Mouse (Mus musculus): Measurements from ENCODE around the gene Spink4. TPM values are rescaled to one million over a fixed set of nuclear protein-coding genes. Genes with fewer than 3 reads are reported as not detected.

The Spink4 gene
- polyA plus RNA-seq, 1 experiment from 2014 or later, result not detected

- H3K27me3 ChIP-seq (ENCODE audit: control insufficient read depth, insufficient read depth, low read length), result no peaks in the 10 kb centered on the region
- no peak overlapping the region for H3K27ac ChIP-seq (ENCODE audit: low read depth, low read length)
- no peak overlapping the region for H3K4me2 ChIP-seq (replicated peaks; ENCODE audit: low read depth, low read length)
- H3K36me3 ChIP-seq (ENCODE audit: control insufficient read depth, insufficient read depth, low read length), result no peaks in the 10 kb centered on the region
- no peak overlapping the region for H3K9ac ChIP-seq (ENCODE audit: low read depth, low read length)
- no peaks in the 10 kb centered on the region for H3K4me1 ChIP-seq (ENCODE audit: control insufficient read depth, insufficient read depth, low read length)
- H3K9me3 ChIP-seq (ENCODE audit: control insufficient read depth, low read length), result no peaks in the 10 kb centered on the region
- WGBS, result 96% methylated on average over 2 of the region's 2 CpGs
- ATAC-seq (ENCODE audit: low FRiP score, low TSS enrichment), result no peak
- H3K4me3 ChIP-seq (ENCODE audit: low read length), result no peak overlapping the region
Measured at GRCm38 (mm10) chr4:40895646-40896045, 24.2 kb upstream of the Spink4 start.

GRCm38 (mm10) chr4:40898476-40899044 is 21.3 kb upstream of the Spink4 start:
- Histone ChIP-seq H3K4me1 (ENCODE audit: control insufficient read depth, insufficient read depth, low read length) (no peaks in the 10 kb centered on the region), H3K4me3 (ENCODE audit: low read length) (no peak overlapping the region), H3K27me3 (ENCODE audit: control insufficient read depth, insufficient read depth, low read length) (no peaks in the 10 kb centered on the region), H3K9ac (ENCODE audit: low read depth, low read length) (no peak overlapping the region), H3K27ac (ENCODE audit: low read depth, low read length) (no peak overlapping the region), H3K9me3 (ENCODE audit: control insufficient read depth, low read length) (no peaks in the 10 kb centered on the region), H3K4me2 (replicated peaks; ENCODE audit: low read depth, low read length) (no peak overlapping the region), H3K36me3 (ENCODE audit: control insufficient read depth, insufficient read depth, low read length) (no peaks in the 10 kb centered on the region)
- WGBS, result 84% methylated on average over 6 of the region's 6 CpGs
- ATAC-seq (ENCODE audit: low FRiP score, low TSS enrichment), result no peak

DNA sequence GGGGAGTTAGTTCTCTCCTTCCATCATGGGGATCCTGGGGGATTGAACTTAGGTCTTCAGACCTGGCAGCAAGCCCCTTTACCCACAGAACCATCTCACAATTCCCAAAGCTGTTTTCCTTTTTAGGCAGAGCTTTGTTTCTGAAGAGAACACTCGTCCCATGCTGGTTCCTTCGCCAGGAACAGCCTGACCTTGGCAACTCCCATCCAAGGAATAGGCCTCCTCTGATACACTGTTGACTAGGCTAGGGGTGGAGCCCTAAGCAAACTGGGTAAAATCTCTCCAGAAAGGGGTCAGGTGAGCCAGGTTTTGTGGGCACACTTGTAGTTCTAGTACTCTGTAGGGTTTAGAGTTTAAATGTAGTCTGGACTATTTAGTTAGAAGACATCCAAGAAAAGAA is 20.6 kb upstream of the Spink4 start:
- no peaks in the 10 kb centered on the region for H3K9me3 ChIP-seq (ENCODE audit: control insufficient read depth, low read length)
- H3K9ac ChIP-seq (ENCODE audit: low read depth, low read length), result no peak overlapping the region
- H3K36me3 ChIP-seq (ENCODE audit: control insufficient read depth, insufficient read depth, low read length), result no peaks in the 10 kb centered on the region
- no peaks in the 10 kb centered on the region for H3K27me3 ChIP-seq (ENCODE audit: control insufficient read depth, insufficient read depth, low read length)
- H3K4me3 ChIP-seq (ENCODE audit: low read length), result no peak overlapping the region
- H3K4me2 ChIP-seq (replicated peaks; ENCODE audit: low read depth, low read length), result no peak overlapping the region
- no peak overlapping the region for H3K27ac ChIP-seq (ENCODE audit: low read depth, low read length)
- no peaks in the 10 kb centered on the region for H3K4me1 ChIP-seq (ENCODE audit: control insufficient read depth, insufficient read depth, low read length)
- 73% methylated on average over 2 of the region's 2 CpGs for WGBS
- no peak for ATAC-seq (ENCODE audit: low FRiP score, low TSS enrichment)

- Histone ChIP-seq H3K27ac (ENCODE audit: low read depth, low read length) (no peak overlapping the region), H3K9me3 (ENCODE audit: control insufficient read depth, low read length) (no peaks in the 10 kb centered on the region), H3K9ac (ENCODE audit: low read depth, low read length) (no peak overlapping the region), H3K4me2 (replicated peaks; ENCODE audit: low read depth, low read length) (no peak overlapping the region), H3K27me3 (ENCODE audit: control insufficient read depth, insufficient read depth, low read length) (no peaks in the 10 kb centered on the region), H3K4me3 (ENCODE audit: low read length) (no peak overlapping the region), H3K4me1 (ENCODE audit: control insufficient read depth, insufficient read depth, low read length) (no peaks in the 10 kb centered on the region), H3K36me3 (ENCODE audit: control insufficient read depth, insufficient read depth, low read length) (no peaks in the 10 kb centered on the region)
- ATAC-seq (ENCODE audit: low FRiP score, low TSS enrichment), result no peak
- 91% methylated on average over 3 of the region's 3 CpGs for WGBS
Measured at GRCm38 (mm10) chr4:40900071-40900470, 19.8 kb upstream of the Spink4 start.

DNA sequence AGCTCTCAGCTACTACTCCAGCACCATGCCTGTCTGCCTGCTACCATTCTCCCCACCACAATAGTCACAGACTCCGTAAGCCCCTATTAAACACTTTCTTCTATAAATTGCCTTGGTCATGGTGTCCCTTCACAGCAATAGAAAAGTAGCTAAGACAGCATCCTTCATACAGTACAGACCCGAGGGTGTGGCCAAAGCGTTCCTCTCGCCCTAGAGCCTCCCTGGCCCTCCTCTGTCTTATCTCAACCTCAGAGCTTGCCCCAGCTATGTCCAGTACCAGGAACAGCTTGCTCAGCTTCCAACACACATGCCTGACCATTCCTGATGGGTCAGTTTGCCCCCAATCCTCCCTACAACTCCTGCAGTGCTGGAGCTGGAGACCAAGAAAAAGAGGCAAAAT is 19.2 kb upstream of the Spink4 start:
- H3K4me3 ChIP-seq (ENCODE audit: low read length), result no peak overlapping the region
- WGBS, result 96% methylated on average over 4 of the region's 4 CpGs
- no peak overlapping the region for H3K4me2 ChIP-seq (replicated peaks; ENCODE audit: low read depth, low read length)
- H3K9ac ChIP-seq (ENCODE audit: low read depth, low read length), result no peak overlapping the region
- H3K4me1 ChIP-seq (ENCODE audit: control insufficient read depth, insufficient read depth, low read length), result no peaks in the 10 kb centered on the region
- H3K36me3 ChIP-seq (ENCODE audit: control insufficient read depth, insufficient read depth, low read length), result no peaks in the 10 kb centered on the region
- no peak for ATAC-seq (ENCODE audit: low FRiP score, low TSS enrichment)
- no peaks in the 10 kb centered on the region for H3K27me3 ChIP-seq (ENCODE audit: control insufficient read depth, insufficient read depth, low read length)
- H3K27ac ChIP-seq (ENCODE audit: low read depth, low read length), result no peak overlapping the region
- H3K9me3 ChIP-seq (ENCODE audit: control insufficient read depth, low read length), result no peaks in the 10 kb centered on the region

- no peaks in the 10 kb centered on the region for H3K4me1 ChIP-seq (ENCODE audit: control insufficient read depth, insufficient read depth, low read length)
- H3K4me2 ChIP-seq (replicated peaks; ENCODE audit: low read depth, low read length), result no peak overlapping the region
- no peak overlapping the region for H3K27ac ChIP-seq (ENCODE audit: low read depth, low read length)
- WGBS, result 56% methylated on average over 1 of the region's 1 CpGs
- H3K27me3 ChIP-seq (ENCODE audit: control insufficient read depth, insufficient read depth, low read length), result no peaks in the 10 kb centered on the region
- no peaks in the 10 kb centered on the region for H3K9me3 ChIP-seq (ENCODE audit: control insufficient read depth, low read length)
- no peaks in the 10 kb centered on the region for H3K36me3 ChIP-seq (ENCODE audit: control insufficient read depth, insufficient read depth, low read length)
- ATAC-seq (ENCODE audit: low FRiP score, low TSS enrichment), result no peak
- no peak overlapping the region for H3K4me3 ChIP-seq (ENCODE audit: low read length)
- H3K9ac ChIP-seq (ENCODE audit: low read depth, low read length), result no peak overlapping the region
Measured at GRCm38 (mm10) chr4:40906298-40906697, 13.6 kb upstream of the Spink4 start.

DNA sequence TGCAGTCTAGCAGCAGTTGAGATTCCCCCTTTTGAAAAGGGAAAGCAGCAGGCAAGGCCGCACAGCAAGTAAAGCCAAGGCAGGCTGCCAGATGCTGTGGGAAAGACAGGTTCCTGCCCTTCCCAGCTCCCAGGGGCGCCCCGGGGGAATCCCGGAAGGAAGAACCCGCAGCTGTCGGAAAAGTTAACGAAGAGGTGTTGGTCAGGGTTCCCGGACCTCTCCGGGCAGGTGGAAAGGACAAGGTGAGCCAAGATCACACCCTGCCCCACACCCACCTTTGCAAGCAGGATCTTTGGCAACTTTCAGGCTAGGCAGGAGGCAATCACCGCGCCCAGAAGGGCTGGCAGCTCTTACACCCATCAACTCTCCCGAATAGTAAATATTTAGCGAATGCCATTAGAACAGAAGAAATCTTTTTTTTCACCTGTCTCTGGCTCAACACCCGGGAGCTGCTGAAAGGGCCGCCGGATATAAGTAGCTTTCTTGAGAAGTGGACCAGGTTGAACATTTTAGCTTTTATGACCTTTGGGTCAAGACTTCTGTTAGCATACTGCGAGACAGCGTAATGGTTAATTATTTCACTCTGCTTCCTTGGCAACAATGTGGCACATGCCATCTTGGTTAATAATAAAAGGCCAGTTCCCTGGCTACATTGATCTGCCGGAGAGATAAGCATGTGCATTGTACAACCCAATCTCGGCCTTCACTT is 11.4 kb upstream of the Spink4 start:
- H3K36me3 ChIP-seq (ENCODE audit: control insufficient read depth, insufficient read depth, low read length), result no peaks in the 10 kb centered on the region
- peak overlapping the region; percentile 0 for H3K4me3 ChIP-seq (ENCODE audit: low read length)
- no peaks in the 10 kb centered on the region for H3K9me3 ChIP-seq (ENCODE audit: control insufficient read depth, low read length)
- peak overlapping the region; percentile 18; the same call in 1 of the 2 replicates for H3K4me2 ChIP-seq (replicated peaks; ENCODE audit: low read depth, low read length)
- no peaks in the 10 kb centered on the region for H3K27me3 ChIP-seq (ENCODE audit: control insufficient read depth, insufficient read depth, low read length)
- no peak overlapping the region; the same call in 1 of the 2 replicates for H3K9ac ChIP-seq (ENCODE audit: low read depth, low read length)
- 0 out of 2 replicates have a peak, but pooled peaks have one; percentile 36 for ATAC-seq (ENCODE audit: low FRiP score, low TSS enrichment)
- H3K27ac ChIP-seq (ENCODE audit: low read depth, low read length), result peak overlapping the region; percentile 88
- no peaks in the 10 kb centered on the region for H3K4me1 ChIP-seq (ENCODE audit: control insufficient read depth, insufficient read depth, low read length)
- WGBS, result 43% methylated on average over 20 of the region's 20 CpGs

DNA sequence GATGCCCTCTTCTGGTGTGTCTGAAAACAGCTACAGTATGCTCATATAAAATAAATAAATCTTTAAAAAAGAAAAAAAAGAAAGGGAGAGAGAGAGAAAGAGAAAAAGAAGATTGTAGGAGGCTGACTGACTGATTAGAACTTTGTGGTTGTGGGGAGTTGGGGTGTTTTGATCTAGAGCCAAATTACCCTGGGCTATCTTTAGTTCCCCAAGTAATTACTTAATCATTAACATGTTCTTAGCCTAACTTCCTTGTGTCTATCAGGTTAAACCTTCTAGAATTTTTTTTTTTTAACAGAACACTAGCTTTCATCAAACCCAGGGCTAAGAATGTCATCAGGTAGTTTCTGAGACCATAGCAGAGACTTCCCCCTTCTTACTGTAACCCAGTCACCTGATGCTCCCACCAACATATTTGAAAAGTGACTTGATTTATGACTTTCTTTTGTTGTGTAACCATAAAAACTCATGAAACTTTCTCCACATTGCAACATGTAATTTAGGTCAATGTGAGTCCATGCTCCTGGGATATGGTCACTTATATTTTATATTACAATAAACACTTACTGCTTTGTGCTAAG is 5.5 kb upstream of the Spink4 start:
- H3K4me1 ChIP-seq (ENCODE audit: control insufficient read depth, insufficient read depth, low read length), result no peaks in the 10 kb centered on the region
- H3K9me3 ChIP-seq (ENCODE audit: control insufficient read depth, low read length), result no peaks in the 10 kb centered on the region
- no peak overlapping the region for H3K4me2 ChIP-seq (replicated peaks; ENCODE audit: low read depth, low read length)
- H3K27ac ChIP-seq (ENCODE audit: low read depth, low read length), result no peak overlapping the region
- H3K27me3 ChIP-seq (ENCODE audit: control insufficient read depth, insufficient read depth, low read length), result no peaks in the 10 kb centered on the region
- H3K9ac ChIP-seq (ENCODE audit: low read depth, low read length), result no peak overlapping the region
- no peaks in the 10 kb centered on the region for H3K36me3 ChIP-seq (ENCODE audit: control insufficient read depth, insufficient read depth, low read length)
- H3K4me3 ChIP-seq (ENCODE audit: low read length), result no peak overlapping the region
- no peak for ATAC-seq (ENCODE audit: low FRiP score, low TSS enrichment)

- 41% methylated on average over 5 of the region's 5 CpGs for WGBS
- H3K27ac ChIP-seq (ENCODE audit: low read depth, low read length), result no peak overlapping the region
- ATAC-seq (ENCODE audit: low FRiP score, low TSS enrichment), result 0 out of 2 replicates have a peak, but pooled peaks have one; percentile 46
Measured at GRCm38 (mm10) chr4:40915947-40916346, 3.9 kb upstream of the Spink4 start.

More at GRCm38 (mm10) chr4:40915947-40916346, 3.9 kb upstream of the Spink4 start:
- H3K27me3 ChIP-seq (ENCODE audit: control insufficient read depth, insufficient read depth, low read length), result no peaks in the 10 kb centered on the region
- no peak overlapping the region for H3K4me3 ChIP-seq (ENCODE audit: low read length)
- no peaks in the 10 kb centered on the region for H3K9me3 ChIP-seq (ENCODE audit: control insufficient read depth, low read length)
- no peak overlapping the region for H3K4me2 ChIP-seq (replicated peaks; ENCODE audit: low read depth, low read length)
- no peak overlapping the region for H3K9ac ChIP-seq (ENCODE audit: low read depth, low read length)
- H3K4me1 ChIP-seq (ENCODE audit: control insufficient read depth, insufficient read depth, low read length), result no peaks in the 10 kb centered on the region
- H3K36me3 ChIP-seq (ENCODE audit: control insufficient read depth, insufficient read depth, low read length), result no peaks in the 10 kb centered on the region
